Mouse (Mus musculus): ENCODE measurements around the gene Arl3. TPM values are rescaled to one million over a fixed set of nuclear protein-coding genes. Genes with fewer than 3 reads are reported as not detected.
A peak's percentile ranks its signal among the peaks of the same experiment; 100 is the strongest.

Arl3 gene
- polyA plus RNA-seq, 1 experiment from 2014 or later: 130 TPM

GRCm38 (mm10) chr19:46517529-46518351 is 55.3 kb downstream of the Arl3 start:
- Histone ChIP-seq H3K4me3 (ENCODE audit: low read depth, low read length) (peak overlapping the region; percentile 10; the same call in 1 of the 2 replicates), H3K36me3 (replicated peaks; ENCODE audit: control insufficient read depth, insufficient read depth, low read depth, low read length) (peaks cover 23% of the 10 kb centered on the region), H3K4me2 (ENCODE audit: low read depth, low read length) (peak overlapping the region; percentile 45), H3K9me3 (replicated peaks; ENCODE audit: control insufficient read depth, low read length) (no peaks in the 10 kb centered on the region), H3K9ac (replicated peaks; ENCODE audit: low read length) (peak overlapping the region; percentile 39; the same call in 1 of the 2 replicates), H3K27me3 (ENCODE audit: control insufficient read depth, insufficient read depth, low read length) (no peaks in the 10 kb centered on the region), H3K27ac (replicated peaks; ENCODE audit: low read depth, low read length) (peak overlapping the region; percentile 35), H3K4me1 (ENCODE audit: control insufficient read depth, insufficient read depth, low read length) (peaks cover 14% of the 10 kb centered on the region)
- peak; percentile 30 for ATAC-seq (replicated peaks; ENCODE audit: insufficient number of reproducible peaks, low FRiP score, low TSS enrichment, low read depth)
- peak; percentile 59 for DNase-seq (ENCODE audit: low spot score)
- WGBS: 38% methylated on average over 9 of the region's 14 CpGs

GRCm38 (mm10) chr19:46516667-46517528 is 56.1 kb downstream of the Arl3 start:
- Histone ChIP-seq H3K9ac (replicated peaks; ENCODE audit: low read length) (no peak overlapping the region), H3K27me3 (ENCODE audit: control insufficient read depth, insufficient read depth, low read length) (no peaks in the 10 kb centered on the region), H3K4me3 (ENCODE audit: low read depth, low read length) (no peak overlapping the region), H3K4me2 (ENCODE audit: low read depth, low read length) (no peak overlapping the region), H3K9me3 (replicated peaks; ENCODE audit: control insufficient read depth, low read length) (no peaks in the 10 kb centered on the region), H3K27ac (replicated peaks; ENCODE audit: low read depth, low read length) (no peak overlapping the region; the same call in 1 of the 2 replicates), H3K36me3 (replicated peaks; ENCODE audit: control insufficient read depth, insufficient read depth, low read depth, low read length) (peaks cover 23% of the 10 kb centered on the region), H3K4me1 (ENCODE audit: control insufficient read depth, insufficient read depth, low read length) (peaks cover 14% of the 10 kb centered on the region)
- no peak for DNase-seq (ENCODE audit: low spot score)
- no peak for ATAC-seq (replicated peaks; ENCODE audit: insufficient number of reproducible peaks, low FRiP score, low TSS enrichment, low read depth)
- 67% methylated on average over 3 of the region's 3 CpGs for WGBS

- ATAC-seq (replicated peaks; ENCODE audit: insufficient number of reproducible peaks, low FRiP score, low TSS enrichment, low read depth) (no peak), DNase-seq (ENCODE audit: low spot score) (no peak)
- Histone ChIP-seq H3K27ac (replicated peaks; ENCODE audit: low read depth, low read length) (no peak overlapping the region), H3K27me3 (ENCODE audit: control insufficient read depth, insufficient read depth, low read length) (no peaks in the 10 kb centered on the region), H3K9me3 (replicated peaks; ENCODE audit: control insufficient read depth, low read length) (no peaks in the 10 kb centered on the region), H3K9ac (replicated peaks; ENCODE audit: low read length) (no peak overlapping the region), H3K4me3 (ENCODE audit: low read depth, low read length) (no peak overlapping the region), H3K4me1 (ENCODE audit: control insufficient read depth, insufficient read depth, low read length) (peaks cover 14% of the 10 kb centered on the region), H3K4me2 (ENCODE audit: low read depth, low read length) (no peak overlapping the region), H3K36me3 (replicated peaks; ENCODE audit: control insufficient read depth, insufficient read depth, low read depth, low read length) (peaks cover 26% of the 10 kb centered on the region)
- 93% methylated on average over 24 of the region's 24 CpGs for WGBS
Observed at GRCm38 (mm10) chr19:46515287-46515821, 57.6 kb downstream of the Arl3 start.

GRCm38 (mm10) chr19:46514387-46514786 is 58.6 kb downstream of the Arl3 start:
- no peak overlapping the region for H3K9ac ChIP-seq (replicated peaks; ENCODE audit: low read length)
- no peaks in the 10 kb centered on the region for H3K9me3 ChIP-seq (replicated peaks; ENCODE audit: control insufficient read depth, low read length)
- DNase-seq (ENCODE audit: low spot score) (no peak), ATAC-seq (replicated peaks; ENCODE audit: insufficient number of reproducible peaks, low FRiP score, low TSS enrichment, low read depth) (no peak)
- 88% methylated on average over 12 of the region's 12 CpGs for WGBS
- peaks cover 14% of the 10 kb centered on the region for H3K4me1 ChIP-seq (ENCODE audit: control insufficient read depth, insufficient read depth, low read length)
- no peaks in the 10 kb centered on the region for H3K27me3 ChIP-seq (ENCODE audit: control insufficient read depth, insufficient read depth, low read length)
- peaks cover 26% of the 10 kb centered on the region for H3K36me3 ChIP-seq (replicated peaks; ENCODE audit: control insufficient read depth, insufficient read depth, low read depth, low read length)
- no peak overlapping the region for H3K4me2 ChIP-seq (ENCODE audit: low read depth, low read length)
- H3K4me3 ChIP-seq (ENCODE audit: low read depth, low read length): no peak overlapping the region
- no peak overlapping the region for H3K27ac ChIP-seq (replicated peaks; ENCODE audit: low read depth, low read length)

GRCm38 (mm10) chr19:46511263-46511662 is 61.7 kb downstream of the Arl3 start:
- H3K27ac ChIP-seq (replicated peaks; ENCODE audit: low read depth, low read length): no peak overlapping the region
- peaks cover 26% of the 10 kb centered on the region for H3K36me3 ChIP-seq (replicated peaks; ENCODE audit: control insufficient read depth, insufficient read depth, low read depth, low read length)
- ATAC-seq (replicated peaks; ENCODE audit: insufficient number of reproducible peaks, low FRiP score, low TSS enrichment, low read depth) (no peak), DNase-seq (ENCODE audit: low spot score) (no peak)
- H3K9ac ChIP-seq (replicated peaks; ENCODE audit: low read length): no peak overlapping the region
- no peaks in the 10 kb centered on the region for H3K27me3 ChIP-seq (ENCODE audit: control insufficient read depth, insufficient read depth, low read length)
- no peak overlapping the region for H3K4me3 ChIP-seq (ENCODE audit: low read depth, low read length)
- no peaks in the 10 kb centered on the region for H3K9me3 ChIP-seq (replicated peaks; ENCODE audit: control insufficient read depth, low read length)
- WGBS: 89% methylated on average over 10 of the region's 10 CpGs
- peaks cover 2% of the 10 kb centered on the region for H3K4me1 ChIP-seq (ENCODE audit: control insufficient read depth, insufficient read depth, low read length)
- H3K4me2 ChIP-seq (ENCODE audit: low read depth, low read length): no peak overlapping the region

- DNase-seq (ENCODE audit: low spot score) (no peak), ATAC-seq (replicated peaks; ENCODE audit: insufficient number of reproducible peaks, low FRiP score, low TSS enrichment, low read depth) (no peak)
- Histone ChIP-seq H3K4me1 (ENCODE audit: control insufficient read depth, insufficient read depth, low read length) (peaks cover 3% of the 10 kb centered on the region), H3K27me3 (ENCODE audit: control insufficient read depth, insufficient read depth, low read length) (no peaks in the 10 kb centered on the region), H3K27ac (replicated peaks; ENCODE audit: low read depth, low read length) (no peak overlapping the region), H3K36me3 (replicated peaks; ENCODE audit: control insufficient read depth, insufficient read depth, low read depth, low read length) (peaks cover 26% of the 10 kb centered on the region), H3K4me3 (ENCODE audit: low read depth, low read length) (no peak overlapping the region), H3K9ac (replicated peaks; ENCODE audit: low read length) (no peak overlapping the region), H3K9me3 (replicated peaks; ENCODE audit: control insufficient read depth, low read length) (no peaks in the 10 kb centered on the region), H3K4me2 (ENCODE audit: low read depth, low read length) (no peak overlapping the region)
- 68% methylated on average over 3 of the region's 3 CpGs for WGBS
Observed at GRCm38 (mm10) chr19:46510824-46511223, 62.2 kb downstream of the Arl3 start.

GRCm38 (mm10) chr19:46510401-46510800 is 62.6 kb downstream of the Arl3 start:
- ATAC-seq (replicated peaks; ENCODE audit: insufficient number of reproducible peaks, low FRiP score, low TSS enrichment, low read depth) (no peak), DNase-seq (ENCODE audit: low spot score) (no peak)
- Histone ChIP-seq H3K4me2 (ENCODE audit: low read depth, low read length) (no peak overlapping the region), H3K9me3 (replicated peaks; ENCODE audit: control insufficient read depth, low read length) (no peaks in the 10 kb centered on the region), H3K4me1 (ENCODE audit: control insufficient read depth, insufficient read depth, low read length) (peaks cover 3% of the 10 kb centered on the region), H3K27ac (replicated peaks; ENCODE audit: low read depth, low read length) (no peak overlapping the region), H3K9ac (replicated peaks; ENCODE audit: low read length) (no peak overlapping the region), H3K36me3 (replicated peaks; ENCODE audit: control insufficient read depth, insufficient read depth, low read depth, low read length) (peaks cover 23% of the 10 kb centered on the region), H3K4me3 (ENCODE audit: low read depth, low read length) (no peak overlapping the region), H3K27me3 (ENCODE audit: control insufficient read depth, insufficient read depth, low read length) (no peaks in the 10 kb centered on the region)
- WGBS: 84% methylated on average over 5 of the region's 5 CpGs

All from embryonic facial prominence, embryonic 11.5 days (tissue).